Mouse (Mus musculus): Measurements from ENCODE around the gene Nrip1.

DNA sequence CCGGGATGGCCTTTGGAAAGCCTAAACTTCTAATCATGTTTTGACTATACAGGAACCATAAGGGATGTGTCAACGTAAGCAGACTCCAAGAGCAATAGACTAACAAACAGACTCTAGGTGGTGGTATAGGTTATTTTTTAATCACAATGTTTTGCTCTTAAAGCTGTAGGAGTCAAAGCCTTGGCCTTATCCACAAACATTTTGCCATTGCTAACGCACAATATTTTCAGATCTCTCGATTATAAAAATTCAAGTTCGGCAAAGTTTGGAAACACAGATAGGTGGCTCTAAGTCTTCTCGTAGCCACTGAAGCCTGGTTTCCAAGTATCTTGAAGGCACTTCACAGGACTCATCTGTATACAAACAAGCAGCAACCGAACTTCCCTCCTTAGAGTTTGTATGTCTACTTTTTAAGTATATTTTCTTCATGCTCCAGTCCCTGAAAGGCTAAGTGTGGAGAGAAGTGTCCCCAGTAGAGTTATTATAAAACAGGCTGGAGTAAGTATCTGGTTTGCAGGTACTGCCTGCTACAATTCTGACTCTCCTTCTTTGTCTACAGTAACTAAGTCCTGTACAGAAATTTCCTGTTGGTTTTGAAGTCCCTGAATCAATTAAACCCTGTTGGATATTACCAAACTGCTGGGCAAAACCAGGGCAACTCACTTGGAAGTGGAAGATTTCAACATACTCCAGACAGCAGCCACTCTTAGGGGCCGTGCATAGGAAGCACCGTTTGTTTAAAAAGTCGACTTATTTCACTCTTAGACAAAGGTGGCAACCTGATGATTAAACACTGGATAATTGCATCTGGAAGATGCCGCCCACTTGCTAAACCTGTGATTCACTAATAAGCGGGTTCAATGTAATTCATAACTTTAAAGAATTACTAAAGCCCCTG is 2.7 kb downstream of the Nrip1 start:
- TF ChIP-seq POLR2A (IDR thresholded peaks at IDR 0.05; ENCODE audit: low read depth, low read length) (no peak), CTCF (IDR thresholded peaks at IDR 0.05; ENCODE audit: borderline replicate concordance, insufficient read depth, low read length) (no peak)
